Mouse (Mus musculus) embryo, embryonic 9.5 days (tissue): ENCODE results near the gene Msi2.

Experiments
- DNase-seq: peaks from one replicate; pipeline ENCODE4 v3.0.0-alpha.2; 2017; ENCODE audit errors: extremely low spot score

Gene Msi2

DNA sequence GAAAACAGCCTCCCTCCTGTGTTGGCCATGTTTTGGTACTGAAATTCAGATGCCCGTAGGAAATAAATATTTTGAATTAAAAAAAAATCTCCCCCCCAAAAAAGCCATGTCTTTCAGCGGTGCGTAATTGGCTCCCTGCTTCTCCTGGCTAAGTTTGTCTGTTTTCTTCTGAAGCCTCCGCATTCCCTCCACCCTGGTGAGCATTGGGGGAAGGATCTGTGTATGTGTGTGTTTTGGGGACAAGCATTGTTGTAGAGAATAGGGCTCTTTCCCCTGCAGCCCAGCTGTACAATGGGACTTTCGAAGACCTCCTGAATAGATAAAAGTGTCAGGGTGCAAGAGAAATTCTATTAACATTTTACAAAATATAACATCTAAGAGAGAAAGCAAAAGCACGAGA is 236.1 kb downstream of the Msi2 start:
- DNase-seq = no peak

DNA sequence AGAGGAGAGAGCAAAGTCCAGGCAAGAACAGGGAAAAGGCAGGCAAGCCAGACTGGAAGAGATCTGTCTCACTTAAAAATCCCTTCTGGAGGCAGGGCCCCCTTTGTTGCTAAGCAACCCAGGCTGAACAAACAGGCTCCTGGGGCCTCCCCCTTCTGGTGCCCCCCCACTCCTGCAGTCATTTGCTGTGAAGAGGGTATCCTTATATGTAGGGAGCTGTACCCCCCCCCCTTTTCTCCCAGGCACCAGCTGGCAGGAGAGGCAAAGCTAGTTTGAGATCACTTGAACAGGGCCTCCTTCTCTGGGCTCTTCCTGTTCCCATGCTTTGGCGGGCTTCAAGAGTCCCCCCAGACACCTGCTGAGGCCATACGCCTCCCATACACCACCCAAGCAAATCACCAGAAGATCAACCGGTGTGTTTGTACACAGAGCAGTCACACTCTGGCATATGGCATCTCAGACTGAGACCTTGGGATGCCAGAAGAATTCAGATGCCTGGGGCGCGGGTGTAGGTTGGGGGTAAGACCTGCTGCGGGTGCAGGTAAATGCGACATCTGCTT is 236.6 kb downstream of the Msi2 start:
- peak; percentile 76 for DNase-seq

DNA sequence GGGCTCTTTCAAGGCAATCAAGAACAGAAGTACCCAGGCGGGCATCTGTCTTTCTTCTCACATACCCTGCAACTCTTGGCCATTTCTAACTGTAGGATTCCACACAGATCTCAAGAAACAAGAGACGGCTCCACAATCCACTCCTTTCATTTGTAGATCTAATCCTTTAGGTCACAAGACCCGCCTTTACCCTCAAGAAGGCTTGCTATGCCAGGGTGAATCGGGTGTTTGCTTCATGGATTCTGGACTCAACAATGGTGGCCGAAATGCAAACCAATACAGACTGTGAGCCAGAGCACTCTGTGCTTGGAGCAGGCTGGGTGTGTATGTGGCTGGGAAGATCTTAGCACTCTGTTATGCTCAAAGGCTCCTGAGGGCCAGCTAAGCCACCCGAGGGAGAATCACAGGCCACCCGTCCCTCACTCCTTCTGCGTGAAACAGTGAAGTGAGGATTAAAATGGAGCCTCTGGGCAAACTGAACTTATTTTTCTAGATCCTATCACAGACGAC is 237.2 kb downstream of the Msi2 start:
- DNase-seq = no peak

DNA sequence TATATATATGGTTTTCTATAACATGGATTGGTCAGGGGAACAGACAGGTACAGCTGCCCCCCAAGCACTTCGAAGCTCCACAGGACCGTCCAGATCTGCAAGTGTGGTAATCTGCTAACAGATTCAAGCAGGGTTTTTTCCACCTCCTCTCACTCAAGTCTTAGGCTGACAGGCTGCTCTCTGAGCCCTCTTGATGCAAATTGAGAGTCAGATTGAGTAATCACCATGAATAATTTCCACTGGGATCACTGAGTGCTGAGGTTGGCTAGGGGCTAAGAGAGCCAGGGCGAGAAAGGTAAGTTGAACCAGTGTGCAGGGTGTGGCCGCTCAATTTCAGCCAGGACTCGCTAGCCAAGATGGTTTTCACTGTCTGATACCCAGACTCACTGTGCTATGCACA is 238.8 kb downstream of the Msi2 start:
- DNase-seq = no peak

DNA sequence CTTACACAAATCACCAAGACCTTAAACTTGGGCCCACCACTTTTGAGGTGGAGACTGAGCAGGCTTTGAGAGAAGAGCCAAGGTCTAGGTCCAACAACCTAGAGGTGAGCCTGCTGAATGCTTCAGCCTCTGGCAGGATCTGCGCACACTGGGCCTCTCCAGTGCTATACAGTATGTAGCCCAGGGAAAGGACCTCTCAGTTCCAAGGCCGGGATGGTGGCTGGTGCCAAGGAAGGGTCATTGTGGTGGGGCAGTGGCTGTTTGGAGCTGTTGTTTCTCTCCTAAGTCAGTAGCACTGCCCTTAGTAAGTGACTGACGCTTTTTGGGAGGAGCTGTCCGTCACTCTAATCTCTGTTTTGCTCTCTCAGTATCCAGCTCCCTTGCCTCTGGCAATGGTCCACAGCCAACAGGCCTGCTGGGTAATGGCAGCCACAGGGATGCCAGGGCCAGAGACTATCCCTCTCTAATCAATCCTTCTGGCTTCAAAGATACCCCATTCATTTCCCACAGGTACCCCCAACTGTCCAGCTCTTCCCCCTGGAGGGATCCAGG is 243.3 kb downstream of the Msi2 start:
- DNase-seq = no peak

DNA sequence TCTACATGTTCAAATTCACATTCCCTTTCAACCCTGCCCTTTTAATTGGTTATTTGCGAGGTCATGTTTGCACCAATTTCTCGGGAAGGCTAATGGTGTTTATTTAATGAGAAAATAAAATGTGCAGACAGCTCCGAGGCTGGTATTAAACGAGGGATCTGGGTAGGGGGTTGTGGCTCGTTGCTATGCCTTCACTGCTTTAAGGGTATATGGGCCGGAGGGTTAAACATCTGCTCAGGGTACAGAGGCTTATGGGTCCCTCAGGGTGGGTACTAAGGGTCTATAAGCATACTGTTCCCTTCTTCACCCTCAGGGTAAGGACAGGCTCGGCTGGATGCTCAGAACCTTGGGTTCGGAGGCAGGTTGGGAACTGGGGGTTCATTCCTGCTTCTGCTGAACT is 245.6 kb downstream of the Msi2 start:
- DNase-seq = no peak

DNA sequence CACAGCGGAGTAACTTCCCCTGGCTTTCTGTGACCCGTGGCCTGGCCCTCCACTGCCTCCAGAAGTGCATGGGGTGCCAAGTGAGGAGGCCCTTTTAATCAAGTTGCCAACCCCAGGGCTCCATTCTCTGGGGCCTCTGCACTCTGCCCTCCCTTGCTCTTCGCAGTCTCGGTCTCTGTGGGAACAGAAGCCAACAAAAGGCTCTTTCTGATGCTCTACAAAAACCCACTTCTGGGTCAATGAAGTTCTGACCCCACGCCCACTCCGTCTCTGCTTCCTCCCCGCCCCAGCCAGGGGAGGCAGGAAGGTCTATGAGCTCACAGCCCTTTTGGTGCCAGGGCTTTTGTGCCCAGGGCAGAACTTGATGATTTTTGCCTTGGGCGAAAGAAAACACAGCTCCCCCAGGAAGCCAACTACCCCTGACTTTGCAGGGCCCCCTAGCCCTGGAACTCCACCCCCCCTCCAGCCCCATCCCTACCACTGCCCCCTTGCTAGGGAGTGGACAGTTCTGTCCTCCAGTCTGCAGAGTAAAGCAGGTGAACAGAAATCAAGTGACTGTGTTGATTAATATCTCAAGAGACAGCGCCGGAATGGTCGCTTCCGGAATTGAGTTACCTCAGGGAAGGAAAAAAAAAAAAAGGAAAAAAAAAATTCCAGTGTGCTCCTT is 246.2 kb downstream of the Msi2 start:
- peak; percentile 74 for DNase-seq

DNA sequence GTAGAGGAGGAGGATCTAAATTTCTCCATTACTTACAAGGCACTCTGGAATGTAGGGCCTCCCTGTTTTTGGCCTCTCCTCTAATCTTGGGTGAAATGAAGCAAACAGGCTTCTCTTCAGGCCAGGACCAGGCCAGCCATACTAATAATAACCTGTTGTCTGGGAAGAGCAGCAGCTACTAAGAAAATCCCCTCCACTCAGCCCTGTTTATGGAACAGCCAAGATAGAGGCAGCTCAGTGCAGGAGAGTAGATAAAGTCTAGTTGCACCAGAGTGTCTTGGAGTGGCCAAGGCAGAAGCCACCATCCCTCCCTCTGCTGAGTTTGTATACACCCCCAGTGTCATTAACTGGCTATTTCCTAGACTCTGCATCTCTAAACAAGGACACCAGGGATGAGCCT is 247.7 kb downstream of the Msi2 start:
- no peak for DNase-seq

DNA sequence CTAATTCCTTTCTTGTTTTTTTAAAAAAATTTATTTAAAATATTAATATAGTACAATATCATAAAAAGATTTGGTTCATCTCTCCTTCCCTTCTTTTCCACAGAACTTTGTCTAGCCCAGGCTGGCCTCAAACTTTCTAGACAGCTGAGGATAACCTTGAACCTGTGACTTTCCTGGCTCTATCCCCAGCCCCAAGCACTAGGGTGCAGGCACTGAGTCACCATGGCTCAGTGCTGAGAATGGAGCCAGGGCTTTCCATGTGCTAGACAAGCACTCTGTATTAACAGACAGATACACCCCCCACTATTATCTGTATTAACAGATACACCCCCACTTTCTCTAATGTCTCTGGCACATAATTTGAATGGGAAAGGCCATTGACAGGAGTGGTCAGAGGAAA is 249.3 kb downstream of the Msi2 start:
- DNase-seq = no peak

DNA sequence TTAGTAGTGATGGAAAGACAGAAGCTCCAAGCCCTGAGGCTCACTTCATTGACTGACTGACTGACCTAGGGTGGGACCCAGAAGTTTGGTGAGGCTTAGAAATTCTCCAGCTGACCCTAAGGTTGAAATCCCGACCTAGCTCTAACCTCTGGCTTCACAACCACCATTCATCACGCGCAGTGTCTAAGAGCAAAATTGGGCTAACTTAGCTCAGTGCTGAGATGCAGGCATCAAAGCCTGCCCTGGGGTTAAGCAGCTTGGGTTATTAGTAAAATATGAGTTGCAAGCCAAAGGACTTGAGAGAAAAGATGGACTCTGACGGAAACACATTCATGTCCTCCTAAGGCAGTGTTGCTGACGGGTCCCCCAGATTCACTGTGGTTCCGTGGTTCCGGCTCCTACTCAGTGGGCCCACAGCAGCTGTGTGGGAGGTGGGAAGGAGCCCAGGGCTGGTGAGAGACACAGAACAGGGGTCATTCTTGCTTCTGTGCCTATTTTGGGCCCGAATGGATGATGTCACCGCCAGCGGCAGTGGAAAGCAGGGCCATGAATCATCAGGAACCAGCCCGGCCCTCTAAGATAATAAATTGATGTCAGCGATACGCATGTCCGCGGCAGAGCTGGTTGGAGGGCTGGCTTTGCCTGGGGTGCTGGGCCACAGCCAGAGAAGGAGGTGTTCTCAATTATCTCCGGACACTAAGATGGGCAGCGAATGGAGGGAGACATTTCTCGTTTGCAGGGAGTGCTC is 250.6 kb downstream of the Msi2 start:
- no peak for DNase-seq

DNA sequence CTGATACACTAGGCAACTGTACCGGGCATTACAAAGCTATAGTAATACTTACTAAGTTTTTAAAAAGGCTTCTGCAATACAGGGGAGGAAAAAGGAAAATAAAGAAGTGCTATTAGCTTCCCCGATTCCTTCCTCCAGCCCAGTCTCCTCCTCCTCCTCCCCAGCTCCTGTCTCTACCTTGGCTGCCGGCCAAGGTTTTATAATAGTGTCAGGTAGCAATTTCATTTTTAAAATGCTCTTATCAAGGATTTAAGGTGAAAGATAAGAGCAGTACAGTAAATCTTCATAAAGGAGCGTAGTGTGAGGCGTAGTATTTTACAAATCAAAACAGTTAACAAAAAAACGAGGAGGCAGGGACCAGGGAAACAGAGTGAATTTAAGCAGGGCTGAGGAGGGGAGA is 254.4 kb downstream of the Msi2 start:
- no peak for DNase-seq

DNA sequence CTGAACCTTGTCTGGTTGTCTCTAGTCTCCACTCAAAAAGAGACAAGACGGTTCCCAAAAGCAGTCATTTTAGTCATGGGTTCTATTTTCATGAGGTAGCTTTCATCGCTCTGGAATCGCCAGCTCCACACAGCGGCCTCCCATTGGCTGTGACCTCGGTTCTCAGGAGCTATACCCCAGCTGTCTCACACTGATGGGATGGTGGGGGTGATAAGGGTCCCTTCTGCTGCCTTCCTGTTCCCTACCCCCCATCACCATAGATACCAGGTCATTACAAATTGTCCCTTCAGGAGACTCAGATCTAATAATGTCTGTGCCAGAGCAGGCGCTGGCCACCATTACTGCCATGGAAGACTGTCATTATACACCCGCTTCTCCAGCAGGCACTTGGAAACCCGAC is 255.5 kb downstream of the Msi2 start:
- no peak for DNase-seq

DNA sequence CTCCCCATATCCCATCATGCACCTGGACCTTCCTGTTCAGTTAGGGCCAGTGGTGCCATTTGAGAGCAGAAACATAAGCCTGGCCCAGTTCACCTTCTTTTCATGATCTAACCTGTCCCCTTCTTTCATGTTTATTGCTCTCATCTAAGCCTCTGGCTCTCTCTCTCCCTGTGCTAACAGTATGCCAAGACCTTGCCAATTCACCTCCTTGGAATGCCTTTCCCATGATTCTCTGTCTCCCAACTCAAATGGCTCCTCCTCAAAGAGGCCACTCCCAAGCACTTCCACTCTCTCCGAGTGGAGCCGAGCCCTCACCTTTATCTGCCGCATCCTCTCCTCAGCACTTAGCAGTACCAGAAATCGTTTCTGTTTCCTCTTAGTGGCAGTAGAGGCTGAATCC is 256.7 kb downstream of the Msi2 start:
- no peak for DNase-seq

DNA sequence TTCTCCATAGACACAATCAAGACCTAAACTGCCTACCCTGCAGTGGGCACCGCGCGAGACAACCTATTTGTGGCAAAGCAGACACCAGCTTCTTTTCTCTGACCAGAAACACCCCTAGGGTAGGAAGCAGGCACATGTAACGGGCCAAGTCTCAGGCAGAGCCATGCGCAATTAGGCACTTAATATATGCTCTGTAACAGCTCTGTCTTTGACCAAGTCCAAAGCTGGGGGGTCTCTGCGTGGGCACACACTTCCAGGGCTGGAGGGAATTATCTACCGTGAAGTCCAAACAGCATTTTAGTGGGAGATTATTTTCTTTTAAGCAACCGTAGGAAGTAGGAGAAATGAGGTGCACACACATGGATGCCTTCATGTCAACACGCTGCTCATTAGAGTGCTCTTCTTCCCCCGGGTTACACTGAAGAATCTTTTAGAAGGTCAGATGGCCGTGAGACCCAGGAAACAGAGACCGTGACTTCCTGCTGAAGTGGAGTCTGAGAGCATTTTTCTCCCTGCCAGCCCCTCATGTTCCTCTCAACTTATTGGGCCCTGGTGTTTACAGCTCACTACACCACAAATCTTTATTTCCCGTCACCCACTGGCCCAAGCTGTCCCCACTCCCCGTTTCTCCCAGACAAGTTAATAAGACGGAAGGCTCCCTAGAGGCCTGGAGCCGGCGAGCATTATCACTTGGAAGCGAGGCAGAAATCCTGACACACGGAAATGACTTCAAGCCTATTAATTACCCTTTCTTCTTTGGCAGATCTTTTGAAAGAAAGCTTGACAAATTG is 258.2 kb downstream of the Msi2 start:
- DNase-seq = peak; percentile 61

DNA sequence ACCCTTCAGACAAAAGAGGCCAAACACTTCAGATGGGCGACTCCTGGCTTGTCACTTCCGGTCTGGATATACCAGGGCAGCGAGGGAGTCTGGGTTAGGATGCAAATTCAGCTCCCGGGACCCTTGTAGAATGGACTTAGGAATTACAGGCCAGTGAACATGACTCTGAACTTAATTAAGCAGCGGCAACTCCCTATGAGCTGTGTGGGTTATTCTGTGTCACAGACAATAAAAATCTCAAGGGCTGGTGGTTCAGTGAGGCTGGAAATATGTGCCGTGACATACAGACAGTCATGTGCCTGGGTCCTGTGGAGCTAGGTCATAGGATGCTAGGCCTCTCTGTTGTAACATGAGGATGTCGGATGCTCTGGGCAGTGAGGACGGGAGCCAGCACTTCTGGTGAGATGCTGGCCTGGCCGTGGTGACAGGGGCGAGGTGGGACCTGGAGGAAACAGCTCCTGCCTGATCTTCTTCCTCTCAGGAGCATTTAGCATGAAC is 261.0 kb downstream of the Msi2 start:
- no peak for DNase-seq

DNA sequence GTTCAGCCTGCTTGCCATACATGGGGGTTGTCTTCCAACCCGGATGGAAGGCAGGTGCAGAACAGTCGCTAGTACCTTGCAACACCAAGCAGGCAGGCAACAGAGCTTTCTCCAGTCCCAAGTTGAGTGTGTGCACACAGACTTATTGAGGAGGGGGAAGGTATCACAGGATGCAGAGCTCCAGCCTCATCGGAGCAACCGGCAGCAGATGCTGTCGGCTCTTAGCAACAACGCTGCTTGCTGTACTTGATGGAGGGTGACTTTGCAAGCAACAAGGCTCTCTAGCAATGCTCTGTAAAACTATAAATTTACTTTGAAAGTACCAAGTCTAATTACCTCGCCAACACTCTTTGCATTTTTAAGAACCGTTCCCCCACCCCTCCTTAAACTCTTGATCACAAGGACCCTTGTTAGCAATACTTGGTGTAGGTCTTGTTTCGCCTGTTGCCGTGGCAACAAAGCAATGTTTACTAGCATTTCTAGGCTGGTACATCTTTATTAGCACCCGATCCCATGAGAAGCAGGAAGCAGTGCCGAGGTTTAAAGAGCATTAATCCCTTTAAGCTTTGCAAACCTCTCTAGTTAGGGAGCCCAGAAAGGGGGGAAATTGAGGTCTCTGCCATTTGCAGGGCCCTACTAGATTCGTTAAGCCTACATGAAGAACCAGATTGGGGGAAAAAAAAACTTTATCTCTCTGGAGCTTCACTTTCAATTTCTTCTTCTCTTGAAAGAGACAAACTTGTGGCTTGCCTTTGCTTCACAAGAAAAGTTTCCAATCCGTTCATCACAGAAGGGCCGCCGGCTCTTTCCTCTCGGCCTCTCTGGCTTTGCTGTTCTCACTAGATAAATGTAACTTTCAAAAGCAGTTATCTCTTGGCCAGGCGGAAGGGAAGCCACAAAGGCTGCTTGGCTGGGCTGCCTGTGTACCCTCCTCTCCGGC is 263.2 kb downstream of the Msi2 start:
- DNase-seq = no peak

DNA sequence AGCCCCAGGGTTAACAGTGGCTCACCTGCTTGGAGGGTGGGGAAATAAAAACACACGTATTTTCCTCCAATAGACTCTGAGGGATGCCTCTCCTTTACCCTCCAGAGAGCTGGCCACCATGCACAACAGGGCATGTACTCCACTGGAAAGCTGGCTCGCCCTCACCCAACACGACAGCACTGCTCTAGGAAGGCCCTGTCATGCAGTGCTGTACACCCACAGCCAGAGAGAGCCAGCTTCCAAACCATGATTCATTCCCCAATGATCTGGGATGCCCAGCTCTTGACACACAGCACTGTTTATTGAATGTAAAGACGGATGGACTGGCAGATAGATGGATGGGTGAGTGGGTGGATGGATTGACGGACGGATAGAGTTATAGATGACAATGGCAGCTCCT is 269.1 kb downstream of the Msi2 start:
- DNase-seq = no peak

DNA sequence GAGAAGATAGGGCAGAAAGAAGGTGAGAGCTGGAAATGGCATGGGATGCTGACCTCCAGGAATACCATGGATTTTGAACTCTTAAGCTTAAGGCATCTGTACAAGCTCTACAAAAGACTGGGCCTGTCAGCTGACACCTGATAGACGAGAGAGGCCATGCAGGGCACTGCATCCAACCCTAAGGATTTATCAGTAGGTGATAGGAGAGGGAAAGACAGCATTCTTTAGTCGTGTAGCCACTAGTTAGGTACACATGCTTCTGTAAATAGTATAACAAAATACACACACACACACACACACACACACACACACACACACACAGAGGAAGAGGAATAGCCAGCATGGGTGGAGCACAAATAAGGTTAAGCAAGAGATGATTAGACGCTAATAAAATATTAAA is 269.7 kb downstream of the Msi2 start:
- no peak for DNase-seq

DNA sequence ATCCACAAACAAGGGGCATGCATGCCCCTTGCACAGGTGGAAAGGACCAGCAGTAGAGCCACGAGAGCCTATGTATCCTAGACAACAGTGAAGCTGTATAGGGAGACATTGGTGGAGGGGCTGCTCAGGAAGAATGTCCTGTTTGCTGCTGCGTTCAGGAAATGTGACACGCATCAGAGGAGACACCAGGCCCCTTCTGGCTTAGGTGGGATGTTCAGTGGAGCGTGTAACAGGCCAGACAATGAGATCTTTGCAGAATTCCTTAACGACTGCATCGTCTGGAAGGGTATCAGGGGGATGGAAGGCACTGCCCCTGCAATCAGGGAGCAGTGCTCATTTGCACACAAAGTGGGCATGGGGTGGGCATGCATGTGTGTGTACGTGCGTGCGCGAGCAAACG is 271.0 kb downstream of the Msi2 start:
- DNase-seq = no peak

DNA sequence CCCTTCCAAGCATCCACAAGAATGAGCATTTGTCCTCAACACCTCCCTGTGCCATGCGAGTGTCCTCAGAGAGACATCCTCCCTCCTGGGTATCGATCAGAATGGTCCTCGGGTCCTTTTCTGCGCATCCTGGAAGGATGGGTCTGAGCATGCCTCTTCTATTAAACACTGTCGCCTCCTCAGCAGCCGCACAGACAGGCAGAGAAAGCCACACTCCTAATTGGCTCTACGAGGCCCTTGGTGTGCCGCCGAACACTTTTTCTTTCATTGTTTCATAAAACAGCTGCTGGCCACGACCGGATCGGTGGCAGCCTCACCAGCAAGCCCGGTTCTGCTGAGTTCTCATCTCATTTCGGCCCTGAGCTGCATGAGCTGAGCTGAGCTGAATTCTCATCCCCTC is 274.4 kb downstream of the Msi2 start:
- DNase-seq = no peak

DNA sequence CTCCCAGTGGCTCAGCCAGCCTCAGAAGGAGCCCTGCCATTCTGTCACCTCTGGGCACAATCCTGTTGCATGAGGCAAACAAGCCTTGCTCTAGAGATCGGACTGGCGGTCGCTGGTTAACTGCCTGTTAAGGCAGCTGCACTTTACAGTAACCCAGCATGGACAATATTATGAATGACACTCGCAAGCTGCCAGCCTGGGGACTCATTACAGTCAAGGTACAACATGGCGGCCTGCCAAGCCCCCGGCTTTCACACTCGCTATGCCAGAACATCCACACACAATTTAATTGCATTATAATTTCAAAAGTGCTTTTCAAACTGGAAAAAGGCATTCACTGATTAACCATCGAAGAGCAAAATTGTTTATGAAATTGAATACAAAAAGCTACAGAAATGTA is 275.0 kb downstream of the Msi2 start:
- no peak for DNase-seq
